Mouse (Mus musculus) ES-Bruce4 (cell line): ENCODE data around the gene Enpp6.

Source experiments
- CTCF ChIP-seq: IDR thresholded peaks from one replicate; pipeline ENCODE4 v1.8.1; 2011; ENCODE audit warnings: low read depth, low read length
- EP300 ChIP-seq: IDR thresholded peaks from 2 replicates; pipeline ENCODE4 v1.6.1; 2011; ENCODE audit warnings: low read depth, low read length; ENCODE audit not compliant: insufficient read depth
- POLR2A ChIP-seq: IDR thresholded peaks from one replicate; pipeline ENCODE4 v1.8.1; 2011; ENCODE audit warnings: low read length; ENCODE audit not compliant: insufficient read depth

DNA sequence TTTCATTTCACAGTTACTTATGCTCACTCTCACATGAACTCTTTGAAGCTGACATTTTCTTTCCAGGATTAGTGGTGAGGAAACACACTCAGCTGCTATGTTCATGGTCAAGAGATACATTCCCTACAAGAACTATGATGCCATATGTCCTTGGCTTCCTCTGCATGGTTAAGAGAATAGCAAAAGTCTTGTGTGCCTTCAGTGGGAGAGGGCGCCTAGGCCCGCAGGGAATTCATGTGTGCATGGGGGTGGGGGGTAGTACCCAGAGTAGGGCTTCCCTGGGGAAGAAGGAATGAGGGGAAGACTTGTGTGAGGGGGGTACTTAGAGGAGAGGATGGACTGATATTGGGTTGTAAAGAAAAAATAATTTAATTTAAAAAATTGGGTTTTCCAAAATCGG lies 18.0 kb upstream of the Enpp6 start:
- TF ChIP-seq POLR2A, result no peak
- TF ChIP-seq CTCF, result no peak
- no peak for TF ChIP-seq EP300
